Mouse (Mus musculus) heart, postnatal 14 days (tissue): ENCODE measurements around the gene Mmadhc. TPM values are rescaled to one million over a fixed set of nuclear protein-coding genes. Genes with fewer than 3 reads are reported as not detected.

Source experiments
- DNase-seq, 2 experiments: peaks; one replicate each; pipeline ENCODE4 v3.0.0; 2021 to 2022
- intact Hi-C: fragments of 180-260 bp; cut with DNase I; formaldehyde crosslinking; loops from one replicate; pipeline ENCODE4 v1.15.1; 2025
- total RNA-seq, 2 experiments: library from RNA; stranded (reverse); gene quantifications; 2 replicates each; pipeline ENCODE4 v1.2.3; 2021

Mmadhc gene
- total RNA-seq, 2 experiments from 2014 or later, result 149 to 158 TPM

- no peak for DNase-seq
- intact Hi-C loops, result no loop called here
These were observed 28.1 kb downstream of the Mmadhc start for GRCm38 (mm10) chr2:50268514-50268913.

- no peak for DNase-seq
- intact Hi-C loops, result no loop called here
These were observed 29.6 kb downstream of the Mmadhc start for GRCm38 (mm10) chr2:50267046-50267445.

- DNase-seq, result no peak
- intact Hi-C loops, result no loop called here
These were observed 31.3 kb downstream of the Mmadhc start for GRCm38 (mm10) chr2:50265215-50265785.

GRCm38 (mm10) chr2:50264059-50264458 lies 32.5 kb downstream of the Mmadhc start:
- intact Hi-C loops, result no loop called here
- no peak for DNase-seq

- DNase-seq, result no peak
- intact Hi-C loops, result no loop called here
These were observed 41.6 kb downstream of the Mmadhc start for GRCm38 (mm10) chr2:50254955-50255354.

- DNase-seq, result no peak
- intact Hi-C loops, result no loop called here
These were observed 48.0 kb downstream of the Mmadhc start for GRCm38 (mm10) chr2:50248551-50248950.

GRCm38 (mm10) chr2:50233491-50233890 lies 63.1 kb downstream of the Mmadhc start:
- DNase-seq, result no peak
- intact Hi-C loops, result no loop called here

Other genes with a start within 250 kb of the Mmadhc start
- under 1 TPM; 0.17 to 0.22 TPM for gene Lypd6, start 230.4 kb downstream of the Mmadhc start, total RNA-seq